Mouse (Mus musculus) lung, postnatal 0 days (tissue): ENCODE results near the gene Palm2. TPM values are rescaled to one million over a fixed set of nuclear protein-coding genes. Genes with fewer than 3 reads are reported as not detected.

ENCODE experiments used
- ATAC-seq: fragments of 200-750 bp; cut with Nextera tagmentation; 2 replicates; pipeline ENCODE4 v1.8.0; 2017; ENCODE audit warnings: moderate library complexity
- DNase-seq: peaks from one replicate; pipeline ENCODE4 v3.0.0-alpha.2; 2016; ENCODE audit warnings: low spot score
- H3K27ac ChIP-seq: fragments of 300-500 bp; sonication (generic); 2 replicates; pipeline ENCODE4 v1.5.1; 2014; ENCODE audit warnings: antibody characterized with exemption, mild to moderate bottlenecking, low read length, mixed read lengths
- H3K27me3 ChIP-seq: fragments of 300-500 bp; sonication (generic); replicated peaks from 2 replicates; pipeline ENCODE4 v1.6.1; 2014; ENCODE audit warnings: low read length, mixed read lengths; ENCODE audit not compliant: insufficient read depth
- H3K36me3 ChIP-seq: fragments of 300-500 bp; sonication (generic); 2 replicates; pipeline ENCODE4 v1.6.1; 2014; ENCODE audit warnings: low read length, mixed read lengths; ENCODE audit not compliant: insufficient read depth
- H3K4me1 ChIP-seq: fragments of 300-500 bp; sonication (generic); 2 replicates; pipeline ENCODE4 v1.6.1; 2014; ENCODE audit warnings: antibody characterized with exemption, low read depth, low read length, mixed read lengths; ENCODE audit not compliant: insufficient read depth
- H3K4me2 ChIP-seq: fragments of 300-500 bp; sonication (generic); replicated peaks from 2 replicates; pipeline ENCODE4 v1.6.1; 2014; ENCODE audit warnings: low read depth, mild to moderate bottlenecking, low read length, moderate library complexity, mixed read lengths
- H3K4me3 ChIP-seq: fragments of 300-500 bp; sonication (generic); 2 replicates; pipeline ENCODE4 v1.5.1; 2014; ENCODE audit warnings: low read depth, low read length
- H3K9ac ChIP-seq: fragments of 300-500 bp; sonication (generic); replicated peaks from 2 replicates; pipeline ENCODE4 v1.6.1; 2014; ENCODE audit warnings: low read depth, mild to moderate bottlenecking
- H3K9me3 ChIP-seq: fragments of 300-500 bp; sonication (generic); 2 replicates; pipeline ENCODE4 v1.6.1; 2016; ENCODE audit warnings: low read length, mixed read lengths
- CTCF ChIP-seq: IDR thresholded peaks from 2 replicates; pipeline ENCODE4 v1.5.1; 2016; ENCODE audit warnings: antibody characterized with exemption, mild to moderate bottlenecking
- EP300 ChIP-seq: IDR thresholded peaks from 2 replicates; pipeline ENCODE4 v1.6.1; 2016; ENCODE audit warnings: antibody characterized with exemption, mild to moderate bottlenecking, control low read depth
- WGBS: fragments of 180-500 bp; shearing (Covaris S2); extraction: QIAGEN DNeasy Blood & Tissue Kit; methylation state at CpG from one replicate; pipeline ENCODE4 v1.1.7; 2014; 5-methylcytosine and 5-hydroxymethylcytosine counted together
- polyA plus RNA-seq: library from polyadenylated mRNA; unstranded; fragments of >200 nt; fragmentation: Nextera tagmentation; extraction: Ambion mirVana; gene quantifications from 2 replicates; pipeline ENCODE4 v1.2.1, GENCODE M21; 2015

The Palm2 gene
- polyA plus RNA-seq, 1 experiment from 2014 or later, result 1.9 TPM

- DNase-seq, result no peak
- H3K4me1 ChIP-seq, result no peaks in the 10 kb centered on the region
- no peak overlapping the region for H3K4me3 ChIP-seq
- no peak for ATAC-seq
- no peak overlapping the region for H3K4me2 ChIP-seq
- no peaks in the 10 kb centered on the region for H3K9me3 ChIP-seq
- no peaks in the 10 kb centered on the region for H3K36me3 ChIP-seq
- TF ChIP-seq EP300, result no peak
- TF ChIP-seq CTCF, result no peak
- H3K27ac ChIP-seq, result no peak overlapping the region
- no peak overlapping the region for H3K9ac ChIP-seq
- H3K27me3 ChIP-seq, result no peaks in the 10 kb centered on the region
Observed at GRCm38 (mm10) chr4:57715849-57716248, 281.8 kb downstream of the Palm2 start.

DNA sequence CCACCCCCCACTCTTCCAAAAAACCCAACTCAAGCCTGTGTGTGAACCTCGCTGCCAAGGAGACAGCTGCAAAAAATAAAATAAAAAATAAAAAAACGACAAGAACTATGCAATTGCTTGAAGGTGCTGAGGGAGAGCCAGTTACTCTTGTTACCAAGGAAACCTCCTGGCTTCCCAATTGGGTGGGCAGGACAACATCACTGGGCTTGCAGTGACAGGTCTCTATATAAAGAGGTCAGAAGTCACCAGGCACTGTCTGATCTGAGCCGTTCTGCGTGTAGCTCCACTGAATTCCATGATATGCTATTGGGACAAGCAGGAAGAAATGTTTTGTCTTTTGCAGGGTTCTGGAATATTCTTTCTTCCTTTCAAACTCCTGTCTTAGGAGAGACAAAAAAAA lies 282.7 kb downstream of the Palm2 start:
- no peaks in the 10 kb centered on the region for H3K27me3 ChIP-seq
- TF ChIP-seq CTCF (no peak), EP300 (no peak)
- H3K4me2 ChIP-seq, result no peak overlapping the region
- H3K4me1 ChIP-seq, result no peaks in the 10 kb centered on the region
- no peak for ATAC-seq
- H3K36me3 ChIP-seq, result no peaks in the 10 kb centered on the region
- no peak overlapping the region for H3K4me3 ChIP-seq
- H3K27ac ChIP-seq, result no peak overlapping the region
- no peak overlapping the region for H3K9ac ChIP-seq
- DNase-seq, result no peak
- no peaks in the 10 kb centered on the region for H3K9me3 ChIP-seq
- 57% methylated on average over 4 of the region's 4 CpGs for WGBS

- no peaks in the 10 kb centered on the region for H3K36me3 ChIP-seq
- H3K4me1 ChIP-seq, result no peaks in the 10 kb centered on the region
- WGBS, result 94% methylated on average over 9 of the region's 9 CpGs
- no peaks in the 10 kb centered on the region for H3K9me3 ChIP-seq
- no peak within 1 kb of the TSS for H3K27ac ChIP-seq
- no peak within 1 kb of the TSS for H3K4me3 ChIP-seq
- ATAC-seq (no peak), DNase-seq (no peak)
- no peak for TF ChIP-seq CTCF
- TF ChIP-seq EP300, result no peak
- no peaks in the 10 kb centered on the region for H3K27me3 ChIP-seq
- H3K4me2 ChIP-seq, result no peak within 1 kb of the TSS
- H3K9ac ChIP-seq, result no peak within 1 kb of the TSS
Observed at GRCm38 (mm10) chr4:57717354-57717753, 283.3 kb downstream of the Palm2 start, which contains the start of gene Akap2. Gene Akap2 (plus strand): TSS chr4:57717657.

GRCm38 (mm10) chr4:57719370-57719769 lies 285.3 kb downstream of the Palm2 start:
- Histone ChIP-seq H3K9me3 (no peaks in the 10 kb centered on the region), H3K27me3 (no peaks in the 10 kb centered on the region), H3K4me2 (no peak overlapping the region), H3K9ac (no peak overlapping the region), H3K4me3 (no peak overlapping the region), H3K4me1 (no peaks in the 10 kb centered on the region), H3K36me3 (no peaks in the 10 kb centered on the region), H3K27ac (no peak overlapping the region)
- DNase-seq (no peak), ATAC-seq (no peak)
- no peak for TF ChIP-seq EP300
- peak; percentile 27 for TF ChIP-seq CTCF
- WGBS, result 100% methylated on average over 1 of the region's 1 CpGs

DNA sequence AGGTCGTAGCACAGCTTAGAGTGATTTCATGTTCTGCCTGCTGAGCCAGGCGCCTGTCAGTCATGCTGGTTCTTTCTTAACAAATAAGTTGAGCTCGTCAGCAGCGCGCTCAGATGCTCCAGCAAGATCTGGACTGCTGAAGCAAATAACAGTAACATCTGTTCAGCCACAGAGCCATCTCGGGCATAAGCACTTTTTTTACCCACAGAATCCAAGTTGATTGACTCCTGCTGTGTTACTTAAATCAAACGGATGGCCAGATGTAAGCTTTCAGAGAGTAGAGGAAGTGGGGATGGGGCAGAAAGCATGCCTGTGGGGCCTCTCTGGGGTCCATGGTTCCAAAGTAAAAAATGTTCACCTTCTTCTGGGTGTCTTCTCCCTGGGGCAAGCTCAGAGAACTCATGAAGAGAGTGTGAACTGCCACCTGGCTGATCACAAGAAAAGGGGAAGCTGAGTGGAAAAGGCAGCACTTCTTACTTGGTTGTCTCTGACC lies 286.9 kb downstream of the Palm2 start:
- Histone ChIP-seq H3K27me3 (no peaks in the 10 kb centered on the region), H3K27ac (no peak overlapping the region)
- peak; percentile 70 for ATAC-seq

DNA sequence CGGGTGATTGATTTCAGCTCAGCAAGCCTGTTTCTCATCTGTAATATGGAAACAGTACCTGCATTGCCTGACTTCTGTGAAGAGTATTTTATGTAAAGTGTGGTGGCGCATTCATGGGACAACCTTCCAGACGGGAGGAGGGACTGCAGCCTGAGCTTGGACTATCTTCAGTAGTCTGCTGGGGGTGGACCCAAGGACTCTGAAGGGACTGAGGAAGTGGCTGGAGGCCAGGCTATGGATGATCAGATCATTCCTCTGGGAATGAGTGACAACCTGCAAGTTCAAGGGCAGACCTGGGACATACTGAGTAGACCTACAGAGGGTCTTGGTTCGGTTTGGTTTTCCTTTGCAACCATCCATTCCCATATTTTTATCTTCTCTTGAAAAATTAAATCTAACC lies 288.2 kb downstream of the Palm2 start:
- H3K27ac ChIP-seq, result no peak overlapping the region
- WGBS, result 88% methylated on average over 4 of the region's 4 CpGs
- H3K27me3 ChIP-seq, result no peaks in the 10 kb centered on the region
- no peak overlapping the region for H3K9ac ChIP-seq
- H3K9me3 ChIP-seq, result no peaks in the 10 kb centered on the region
- no peak overlapping the region for H3K4me2 ChIP-seq
- H3K4me3 ChIP-seq, result no peak overlapping the region
- H3K36me3 ChIP-seq, result no peaks in the 10 kb centered on the region
- ATAC-seq, result no peak
- no peak for DNase-seq
- no peaks in the 10 kb centered on the region for H3K4me1 ChIP-seq
- no peak for TF ChIP-seq EP300
- no peak for TF ChIP-seq CTCF

More for the DNA sequence above, 286.9 kb downstream of the Palm2 start:
- no peaks in the 10 kb centered on the region for H3K9me3 ChIP-seq
- DNase-seq, result peak; percentile 64
- H3K4me2 ChIP-seq, result no peak overlapping the region
- TF ChIP-seq CTCF (no peak), EP300 (no peak)
- no peak overlapping the region for H3K9ac ChIP-seq
- no peak overlapping the region for H3K4me3 ChIP-seq
- no peaks in the 10 kb centered on the region for H3K36me3 ChIP-seq
- 50% methylated on average over 7 of the region's 7 CpGs for WGBS
- H3K4me1 ChIP-seq, result no peaks in the 10 kb centered on the region

DNA sequence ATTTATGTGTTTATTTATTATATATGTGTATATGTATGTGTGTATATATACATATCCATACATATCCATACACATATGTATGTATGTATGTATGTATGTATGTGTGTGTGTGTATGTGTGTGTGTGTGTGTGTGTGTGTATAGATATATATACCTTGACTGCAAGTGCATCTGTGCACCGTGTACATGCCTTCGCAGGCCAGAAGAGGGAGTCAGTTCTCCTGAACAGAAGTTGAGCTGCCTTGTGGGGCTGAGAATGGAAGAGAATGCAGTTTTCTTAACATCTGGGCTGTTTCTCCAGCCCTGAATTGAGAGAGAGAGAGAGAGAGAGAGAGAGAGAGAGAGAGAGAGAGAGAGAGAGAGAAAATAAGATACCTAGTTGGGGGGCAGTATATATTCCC lies 289.6 kb downstream of the Palm2 start:
- Histone ChIP-seq H3K4me1 (no peaks in the 10 kb centered on the region), H3K4me2 (no peak overlapping the region), H3K9me3 (no peaks in the 10 kb centered on the region), H3K9ac (no peak overlapping the region), H3K27ac (no peak overlapping the region), H3K4me3 (no peak overlapping the region), H3K27me3 (no peaks in the 10 kb centered on the region), H3K36me3 (no peaks in the 10 kb centered on the region)
- WGBS, result 56% methylated on average over 2 of the region's 2 CpGs
- ATAC-seq (no peak), DNase-seq (peak; percentile 41)
- peak; percentile 69 for TF ChIP-seq CTCF
- TF ChIP-seq EP300, result no peak
